Mouse (Mus musculus): Measurements from ENCODE around the gene Lama5.
A peak's percentile ranks its signal among the peaks of the same experiment; 100 is the strongest.
"Not testable (repeated sequence)": the region's sequence is repeated elsewhere in the genome, so short reads cannot be mapped to it uniquely, and the experiment has no call there.

Gene Lama5

GRCm38 (mm10) chr2:180225762-180226378 is at the start of gene Lama5:
Gene Lama5 (minus strand): TSS chr2:180225859.
- DNase-seq = no peak

DNA sequence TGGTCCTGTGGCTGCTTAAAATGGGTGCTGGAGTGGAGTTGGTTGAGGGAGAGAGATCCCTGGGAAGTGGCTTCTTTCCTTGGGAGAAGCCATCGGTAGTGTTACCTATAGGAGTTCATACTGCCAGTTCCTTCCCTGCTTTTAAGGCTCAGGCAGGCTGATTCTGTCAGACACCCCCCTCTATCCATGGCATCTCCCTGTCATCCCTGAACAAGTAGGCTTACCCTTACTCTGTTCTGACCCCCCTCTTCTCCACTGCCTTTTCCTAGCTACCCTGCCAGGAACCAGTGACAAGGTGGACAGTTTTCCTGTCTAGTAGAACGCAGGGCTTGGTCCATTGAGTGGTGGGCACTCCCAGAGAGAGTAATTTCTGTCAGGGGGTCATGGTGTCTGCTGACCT is 48.9 kb upstream of the Lama5 start:
- no peak for DNase-seq

DNA sequence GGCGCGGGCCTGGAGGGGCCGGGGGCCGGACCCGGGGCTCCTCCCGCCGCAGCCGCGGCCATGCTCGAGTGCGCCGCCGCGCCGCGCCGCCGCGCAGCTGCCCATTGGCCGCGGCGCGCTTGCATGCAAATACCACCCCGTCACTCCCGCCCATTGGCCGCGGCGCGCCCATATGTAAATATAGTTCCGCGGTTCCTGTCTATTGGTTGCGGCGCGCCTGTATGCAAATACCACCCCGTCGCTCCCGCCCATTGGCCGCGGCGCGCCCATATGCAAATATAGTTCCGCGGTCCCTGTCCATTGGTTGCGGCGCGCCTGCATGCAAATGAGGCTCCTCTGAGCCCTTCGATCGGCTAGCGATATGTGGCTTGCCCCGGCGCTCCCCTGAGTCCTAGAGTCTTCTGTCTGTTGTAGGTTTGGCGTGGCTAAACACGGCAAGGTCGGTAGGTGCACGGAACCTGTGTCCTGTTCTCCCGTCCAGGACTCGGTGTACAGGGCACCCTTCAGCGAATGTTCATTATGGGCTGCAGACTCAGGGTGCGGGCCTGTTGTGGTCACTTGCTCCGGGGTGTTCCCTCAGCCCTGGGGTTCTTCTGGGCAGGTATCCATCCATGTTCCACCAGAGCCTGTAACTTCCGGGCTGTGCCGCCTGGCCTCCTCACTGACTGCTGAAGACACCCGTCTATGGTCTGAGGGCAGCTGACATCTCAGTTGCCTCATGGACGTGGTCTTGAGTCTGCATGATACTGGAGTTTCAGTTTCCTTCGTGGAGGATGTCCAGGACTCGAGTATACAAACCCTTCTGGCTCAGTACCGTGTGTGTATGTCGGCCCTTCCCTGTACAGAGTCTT is 48.0 kb upstream of the Lama5 start, which contains the start of gene Cables2:
Gene Cables2 (minus strand): TSS at position 103 of the 851 bp plus-strand sequence.
- peak; percentile 91 for DNase-seq

DNA sequence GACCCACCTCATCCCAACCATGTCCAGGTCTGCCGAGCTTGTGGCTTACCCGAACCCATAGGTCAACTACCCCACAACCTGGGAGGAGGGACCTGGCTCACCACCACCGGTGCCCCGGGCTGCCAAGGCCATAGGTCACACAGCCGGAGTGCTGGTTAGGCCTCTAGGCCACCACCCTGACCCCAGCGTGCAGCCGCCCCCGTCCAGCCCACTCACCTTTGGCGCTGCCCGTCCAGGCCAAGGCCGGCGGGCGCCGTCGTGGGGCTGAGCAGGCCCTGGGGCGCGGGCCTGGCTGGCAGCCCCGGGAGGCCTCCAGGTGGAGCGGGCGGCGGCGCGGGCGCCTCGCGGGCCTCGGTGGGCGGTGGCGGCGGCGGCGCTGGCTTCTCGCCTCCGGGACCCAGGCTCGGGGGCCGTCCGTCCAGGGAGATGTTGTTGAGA is 47.2 kb upstream of the Lama5 start:
- DNase-seq = no peak

DNA sequence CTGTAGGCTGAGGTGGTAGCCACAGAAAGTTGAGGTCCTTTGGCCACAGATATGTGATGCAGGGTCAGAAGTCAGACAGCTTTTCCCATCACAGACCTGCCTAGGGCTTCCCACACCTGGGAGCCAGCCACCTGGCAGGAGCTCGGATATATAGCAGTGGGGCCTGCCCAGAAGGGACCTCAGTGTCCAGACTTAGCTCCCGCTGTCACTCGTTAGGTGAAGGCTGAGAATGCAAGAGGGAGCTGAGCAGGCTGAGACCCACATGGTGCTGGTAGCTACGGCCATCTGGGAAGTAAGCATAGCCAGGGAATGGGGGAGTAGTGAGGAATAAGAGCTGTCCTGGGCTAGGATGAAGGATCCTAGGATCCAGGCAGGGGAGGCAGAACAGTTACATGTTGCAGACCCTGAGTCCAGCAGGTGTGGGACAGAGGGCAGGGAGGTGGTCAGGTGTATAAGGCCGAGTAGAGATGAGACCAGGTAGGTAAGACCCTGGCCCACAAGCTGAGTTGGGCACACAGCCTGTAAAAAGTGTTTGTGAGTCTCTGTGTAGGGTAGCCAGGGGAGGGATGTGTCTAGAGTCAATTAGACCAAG is 46.2 kb upstream of the Lama5 start:
- DNase-seq = no peak

DNA sequence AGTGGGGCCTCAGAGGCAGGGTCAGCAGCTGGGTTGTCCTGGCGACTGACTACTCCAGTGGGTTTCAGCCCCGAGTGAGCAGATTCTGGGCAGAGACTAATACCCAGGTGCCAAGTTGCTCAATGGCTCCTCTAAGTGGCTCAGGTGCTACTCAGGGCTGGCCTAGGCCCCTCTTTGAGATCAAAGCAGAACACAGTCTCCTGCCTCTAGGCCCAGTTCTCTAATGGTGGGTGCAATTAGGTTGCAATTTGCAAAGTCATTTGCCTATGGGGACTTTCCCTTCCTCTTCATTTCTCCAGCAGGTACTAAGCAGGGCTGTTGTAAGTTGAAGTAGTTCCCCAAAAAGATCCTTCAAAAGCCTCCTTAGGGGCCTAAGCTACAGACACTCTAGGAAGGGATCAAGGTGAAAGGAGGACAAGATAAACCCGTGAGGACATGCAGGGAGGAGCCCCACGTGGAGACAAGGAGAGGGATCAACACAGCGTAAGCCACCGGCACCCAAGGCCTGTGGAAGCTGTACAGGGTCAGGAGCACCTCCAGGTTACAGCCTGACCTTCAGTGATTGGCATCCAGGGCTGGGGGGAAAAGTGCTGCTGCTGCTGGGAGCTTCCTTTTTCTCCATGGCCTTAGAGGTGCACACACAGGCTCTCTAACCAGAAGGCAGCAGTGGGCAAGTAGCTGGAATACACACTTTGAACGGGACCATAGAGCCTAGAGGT is 45.0 kb upstream of the Lama5 start:
- DNase-seq = no peak

GRCm38 (mm10) chr2:180269329-180269728 is 43.7 kb upstream of the Lama5 start:
- DNase-seq = no peak

DNA sequence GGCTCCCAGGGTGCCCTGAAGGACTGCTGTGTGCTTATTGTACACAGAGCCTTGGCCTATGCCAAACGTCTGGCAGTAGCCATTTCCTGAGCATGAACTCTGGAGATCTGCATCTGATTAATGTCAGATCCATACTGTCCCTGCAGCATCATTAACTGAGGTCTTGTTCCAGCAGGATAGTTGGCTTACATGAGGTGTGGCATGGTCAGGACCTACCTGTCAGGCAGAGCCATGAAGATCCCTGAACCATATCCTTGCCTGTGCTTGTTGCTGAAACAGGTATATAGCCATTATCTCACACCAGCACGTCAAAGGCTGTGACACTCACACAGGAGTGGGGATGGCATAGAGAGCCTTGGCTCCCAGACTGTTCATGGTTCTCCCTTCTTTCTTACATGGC is 42.3 kb upstream of the Lama5 start:
- DNase-seq = no peak

- no peak for DNase-seq
Measured at GRCm38 (mm10) chr2:180262891-180263290, 37.2 kb upstream of the Lama5 start.

DNA sequence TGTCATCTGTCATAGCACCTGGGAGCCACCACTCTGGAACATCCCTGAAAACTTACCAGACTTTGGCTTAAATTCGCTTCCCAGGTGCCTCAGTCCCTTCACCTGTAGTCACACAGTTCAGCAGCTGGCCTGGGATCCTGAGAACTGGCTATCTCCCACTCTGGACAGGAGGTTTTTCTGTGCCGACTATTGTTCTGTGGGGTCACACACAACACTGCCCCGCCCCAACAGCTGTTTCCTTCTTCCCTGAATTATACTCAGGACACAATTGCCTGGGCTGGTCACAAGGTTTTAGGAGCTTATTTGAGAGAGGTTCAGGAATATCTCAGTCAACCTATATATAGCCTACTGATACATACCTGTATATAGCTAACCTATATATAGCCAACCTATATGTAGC is 36.8 kb upstream of the Lama5 start:
- DNase-seq = no peak

DNA sequence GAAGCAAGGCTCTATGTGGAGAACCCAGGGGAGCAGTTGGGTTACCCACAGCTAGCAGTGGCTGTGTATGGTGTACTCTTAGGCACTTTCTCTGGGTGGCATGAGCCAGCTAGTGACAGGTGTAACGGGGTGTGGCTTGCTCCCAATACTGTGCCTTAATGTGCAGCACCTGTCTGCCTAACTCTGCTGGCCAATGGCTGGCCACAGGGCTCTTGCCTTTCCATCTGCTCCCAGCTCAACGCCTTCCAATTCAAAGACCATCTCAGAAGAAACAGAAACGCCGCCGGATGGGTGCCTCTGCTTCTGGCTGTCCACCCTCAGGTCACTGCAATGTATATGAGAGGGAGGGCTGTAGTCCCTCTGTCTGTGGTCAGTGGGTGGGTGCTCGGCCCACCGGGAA is 36.2 kb upstream of the Lama5 start:
- DNase-seq = no peak

DNA sequence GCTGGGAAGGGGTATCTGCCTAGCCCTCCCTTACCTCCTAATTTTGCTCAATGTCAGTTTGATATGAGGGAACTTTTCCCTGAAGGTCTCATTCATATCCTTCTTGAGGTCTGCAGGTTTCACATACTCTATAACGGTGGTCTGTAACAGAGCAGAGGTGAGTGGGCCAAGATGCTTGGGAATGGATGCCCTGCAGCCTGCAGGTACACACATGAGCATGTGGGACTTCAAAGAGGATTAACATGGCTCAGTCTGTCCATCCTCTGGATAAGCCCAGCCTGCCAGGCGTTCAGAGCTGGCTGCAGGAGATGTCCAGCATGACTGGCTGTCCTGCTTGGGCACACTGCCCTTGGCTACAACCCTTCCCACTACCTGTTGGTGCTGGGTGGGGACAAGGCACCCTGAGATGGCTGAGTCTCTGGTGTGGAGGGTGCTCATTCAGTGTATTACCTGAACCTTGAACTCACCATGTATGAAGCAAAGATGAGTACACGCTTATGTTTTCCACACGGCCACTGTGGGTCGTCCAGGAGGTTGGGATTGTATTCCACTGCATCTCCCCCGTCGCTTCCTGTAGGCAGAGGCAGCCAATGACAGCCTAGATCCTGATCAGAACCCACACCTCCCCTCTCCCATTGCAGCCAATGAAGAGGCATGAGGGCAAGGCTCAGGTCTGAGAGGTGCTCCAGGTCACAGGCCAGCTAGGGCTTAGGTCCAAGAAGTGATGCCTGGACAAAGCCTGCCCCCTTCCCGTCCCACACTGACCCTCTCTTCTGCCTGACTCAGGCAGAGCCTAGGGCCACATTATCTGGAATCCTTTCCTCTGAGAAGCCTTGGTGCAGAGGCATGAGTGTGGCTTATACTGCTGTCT is 35.2 kb upstream of the Lama5 start:
- DNase-seq = no peak

DNA sequence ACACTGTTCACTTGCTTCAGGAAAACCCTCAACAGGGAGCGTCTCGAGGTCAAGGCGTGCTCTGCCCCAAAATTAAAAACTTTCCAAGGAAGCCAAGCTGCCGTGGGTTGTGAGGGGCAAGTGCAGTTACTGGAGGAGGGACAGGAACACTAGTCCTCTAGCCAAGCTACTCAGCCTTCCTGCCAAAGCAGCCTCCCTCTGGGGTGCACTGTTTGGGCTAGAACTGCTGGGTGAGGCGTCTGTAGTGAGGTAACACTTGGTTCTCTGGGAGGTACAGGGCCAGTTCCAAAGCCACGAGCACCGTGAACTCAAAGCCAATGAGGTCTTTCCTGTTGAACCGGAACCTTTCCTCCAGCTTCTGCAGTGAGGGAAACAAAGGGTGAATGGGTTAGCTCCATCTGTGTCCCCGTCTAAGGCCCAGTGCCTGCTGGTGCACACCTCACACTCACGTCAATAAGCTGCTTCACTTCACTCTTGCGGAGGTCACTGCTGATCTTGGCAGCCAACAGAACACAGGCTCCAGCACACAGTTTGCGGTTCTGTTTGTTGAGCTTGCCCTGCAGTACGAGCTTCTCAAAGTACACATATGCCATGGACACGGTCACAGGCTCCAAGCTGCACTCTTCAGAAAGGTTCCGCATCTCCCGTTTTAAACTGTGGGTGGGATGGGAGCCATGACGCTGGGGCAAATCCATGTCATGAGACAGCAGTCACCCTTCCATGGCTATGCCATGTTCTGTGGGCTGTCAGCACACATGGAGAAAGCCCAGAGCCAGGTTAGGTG is 34.4 kb upstream of the Lama5 start:
- DNase-seq = not testable (repeated sequence)

DNA sequence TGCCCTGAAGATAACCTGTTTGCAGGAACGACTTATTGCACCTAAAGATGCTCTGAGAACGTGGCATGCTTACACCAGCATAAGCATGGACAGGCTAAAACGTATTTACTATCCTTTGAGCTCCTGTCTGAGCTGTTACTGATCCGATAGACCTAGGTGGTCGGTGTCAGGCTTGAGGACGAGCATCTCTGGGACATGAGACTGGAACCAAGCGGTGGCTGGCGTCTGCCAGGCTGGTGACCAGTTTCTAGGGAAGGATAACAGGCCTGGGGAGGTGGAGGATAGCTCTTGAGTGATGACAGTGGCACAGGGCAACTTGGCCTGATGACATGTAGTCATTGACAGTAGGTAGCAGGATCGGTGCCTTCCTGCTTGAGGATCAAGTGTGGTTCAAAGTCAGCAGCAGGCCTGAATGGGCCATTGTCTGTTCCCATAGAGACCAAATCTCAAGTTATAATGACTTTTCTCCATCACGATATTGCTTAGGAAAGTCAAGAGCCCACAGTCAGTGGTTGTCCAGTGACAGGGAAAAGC is 33.4 kb upstream of the Lama5 start:
- DNase-seq = not testable (repeated sequence)

GRCm38 (mm10) chr2:180257963-180258865 is 32.6 kb upstream of the Lama5 start:
- DNase-seq = no peak

DNA sequence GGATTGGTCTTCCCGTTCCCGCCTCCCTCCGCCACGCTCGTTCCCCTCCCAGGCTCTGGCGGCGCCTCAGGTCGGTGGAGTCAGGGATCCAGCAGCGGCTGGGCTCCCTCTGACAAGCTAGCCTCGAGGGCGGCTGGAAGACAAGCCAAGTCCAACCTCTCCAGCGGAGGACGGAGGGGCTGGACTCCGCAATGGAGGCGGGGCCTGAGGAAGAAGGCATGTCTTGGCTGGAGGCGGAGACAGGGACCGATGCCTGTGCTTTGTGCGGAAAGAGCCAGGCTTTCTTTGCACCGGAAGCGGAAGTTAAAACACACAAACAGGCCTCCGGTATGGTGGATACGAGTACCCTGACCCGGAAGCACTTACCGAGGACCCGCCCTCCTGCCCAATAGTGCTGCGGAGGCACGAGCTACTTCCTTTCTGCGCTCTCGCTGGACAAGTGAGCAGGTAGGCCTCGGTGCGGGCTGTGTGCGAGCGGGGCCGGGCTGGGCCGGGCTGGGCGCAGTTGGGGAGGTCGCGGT is 31.4 kb upstream of the Lama5 start, which contains the start of gene Rps21:
Gene Rps21 (plus strand): TSS at position 377 of the 521 bp plus-strand sequence.
- DNase-seq = peak; percentile 96

- DNase-seq = no peak
Measured at GRCm38 (mm10) chr2:180256296-180257000, 30.8 kb upstream of the Lama5 start.

GRCm38 (mm10) chr2:180255701-180256100 is 30.0 kb upstream of the Lama5 start:
- DNase-seq = no peak

Measured in right cerebral cortex, postnatal 25 days (tissue).